Mouse (Mus musculus) cerebellum, adult 11-12 months (tissue): ENCODE measurements at regions not wholly inside any gene's neighbourhood (a gene's known extent, or its start where the extent isn't known, plus 50 kb on each side); places are given as distances from the start of the nearest gene placed in this dataset.
A peak's percentile ranks its signal among the peaks of the same experiment; 100 is the strongest.

Experiments
- DNase-seq: peaks from one replicate; pipeline ENCODE4 v3.0.0; 2022

DNA sequence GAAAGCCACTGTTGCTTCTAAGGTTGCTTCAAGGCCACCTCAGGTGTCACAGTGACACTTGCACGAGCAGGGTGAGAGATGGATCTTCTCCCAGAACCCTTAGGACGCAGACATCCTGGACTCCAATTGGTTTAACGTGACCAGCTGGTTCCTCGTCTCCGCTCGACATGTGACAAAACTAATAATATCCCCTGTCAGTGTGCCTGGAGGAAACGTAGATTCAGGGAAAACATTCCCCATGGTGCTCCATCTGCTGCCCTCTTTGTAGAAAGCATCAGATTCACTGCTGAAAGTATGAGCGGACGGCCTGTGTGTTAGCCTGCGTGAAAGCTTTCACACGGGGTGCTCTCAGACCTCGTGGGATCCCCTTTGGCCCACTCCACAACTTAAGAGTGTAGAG, 390.0 kb upstream of the Slc35b3 start:
- peak; percentile 93 for DNase-seq

GRCm38 (mm10) chr13:39347761-39348160, 387.1 kb upstream of the Slc35b3 start:
- peak; percentile 55 for DNase-seq

- DNase-seq = no peak
Observed at GRCm38 (mm10) chr13:39334874-39335273, 374.2 kb upstream of the Slc35b3 start.

- peak; percentile 25 for DNase-seq
Observed at GRCm38 (mm10) chr13:39329794-39330193, 369.1 kb upstream of the Slc35b3 start.

- DNase-seq = no peak
Observed at GRCm38 (mm10) chr13:39326176-39326575, 365.5 kb upstream of the Slc35b3 start.

GRCm38 (mm10) chr13:39321111-39321510, 360.4 kb upstream of the Slc35b3 start:
- DNase-seq = no peak

DNA sequence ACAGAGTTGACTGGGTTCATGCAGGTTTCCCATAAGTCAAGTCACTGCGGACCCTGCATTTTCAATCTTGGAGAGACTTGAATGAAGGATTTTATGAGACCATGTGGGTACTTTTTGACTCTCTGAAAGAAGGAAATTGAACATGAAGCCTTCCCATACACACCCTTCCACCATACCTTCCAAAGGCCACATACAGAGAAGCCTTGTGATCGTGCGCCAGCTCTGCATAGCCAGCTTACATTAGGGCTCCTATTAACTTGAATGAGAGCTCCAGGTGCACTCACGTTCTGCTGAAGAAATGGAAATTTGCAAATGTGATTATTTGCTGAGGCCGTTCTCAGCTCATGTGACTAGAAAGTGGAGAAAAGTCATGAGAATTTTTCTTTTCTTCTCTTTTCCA, 349.1 kb upstream of the Slc35b3 start:
- no peak for DNase-seq

DNA sequence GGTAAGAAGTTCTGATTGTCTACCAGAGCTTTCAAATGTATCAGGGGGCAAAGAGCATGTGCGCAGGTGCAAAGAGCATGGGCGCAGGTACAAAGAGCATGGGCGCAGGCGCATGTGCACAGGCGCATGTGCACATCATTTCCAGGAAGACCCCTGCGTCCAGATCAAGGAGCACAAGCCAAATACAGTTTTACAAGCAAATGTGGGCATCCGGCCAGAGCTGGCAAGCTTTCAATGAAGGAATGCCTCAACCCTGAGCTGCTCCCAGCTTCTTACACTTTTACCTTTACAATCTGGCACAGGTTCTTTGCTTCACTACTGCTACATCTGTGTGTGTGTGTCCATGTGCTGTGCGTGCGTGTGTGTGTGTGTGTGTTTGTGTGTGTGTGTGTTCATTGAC, 347.2 kb upstream of the Slc35b3 start:
- no peak for DNase-seq

DNA sequence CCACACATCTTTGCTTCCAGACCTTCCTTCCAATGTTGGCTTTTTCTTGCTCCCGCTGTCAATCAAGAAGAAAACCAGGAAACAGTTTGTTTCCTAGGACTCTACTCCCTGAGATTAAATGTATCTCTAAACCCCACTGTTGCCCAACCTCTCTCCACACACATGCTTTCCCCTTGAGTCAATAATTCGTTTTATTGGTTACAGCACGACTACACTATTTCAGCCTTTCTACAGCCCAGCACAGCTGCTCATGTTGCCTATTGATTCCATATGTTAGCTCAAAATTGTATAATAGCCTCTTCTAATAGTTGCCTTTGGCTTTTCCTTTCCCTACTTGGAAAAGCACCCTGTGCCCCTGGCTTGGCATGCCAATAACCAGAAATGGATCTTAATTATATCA, 346.2 kb upstream of the Slc35b3 start:
- DNase-seq = no peak

- DNase-seq = no peak
Observed at GRCm38 (mm10) chr13:39297129-39297528, 336.5 kb upstream of the Slc35b3 start.

DNA sequence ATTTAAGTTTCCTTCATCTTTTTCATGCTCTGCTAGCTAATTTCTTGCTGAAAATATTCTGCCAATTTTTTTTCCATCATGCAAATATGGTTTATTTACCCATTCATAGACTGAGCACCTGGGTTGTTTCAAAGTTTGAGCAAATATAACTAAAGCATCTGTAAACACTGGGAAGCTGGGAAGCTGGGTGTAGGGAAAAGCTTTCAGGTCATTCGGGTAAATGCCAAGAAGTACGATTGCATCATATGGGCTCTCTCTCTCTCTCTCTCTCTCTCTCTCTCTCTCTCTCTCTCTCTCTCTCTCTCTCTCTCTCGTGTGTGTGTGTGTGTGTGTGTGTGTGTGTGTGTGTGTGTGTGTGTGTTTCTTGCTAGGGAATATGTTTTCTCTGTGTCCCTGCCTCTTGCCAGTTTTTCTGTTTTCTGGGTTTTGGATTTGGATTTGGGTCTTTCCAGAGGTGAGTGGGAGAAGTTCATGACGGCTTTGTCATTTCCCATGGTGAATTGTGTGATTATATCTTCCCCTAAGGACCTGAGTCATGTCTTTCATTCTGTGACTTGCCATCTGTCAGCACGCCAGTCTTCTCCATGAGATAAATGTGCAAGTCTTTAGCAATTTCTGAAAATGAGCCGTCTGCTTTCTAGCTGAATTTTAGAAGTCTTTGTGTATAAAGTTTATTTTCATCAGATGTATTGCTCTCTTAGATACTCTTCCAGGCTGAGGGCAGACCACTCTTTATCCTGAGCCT, 329.7 kb upstream of the Slc35b3 start:
- DNase-seq = no peak

DNA sequence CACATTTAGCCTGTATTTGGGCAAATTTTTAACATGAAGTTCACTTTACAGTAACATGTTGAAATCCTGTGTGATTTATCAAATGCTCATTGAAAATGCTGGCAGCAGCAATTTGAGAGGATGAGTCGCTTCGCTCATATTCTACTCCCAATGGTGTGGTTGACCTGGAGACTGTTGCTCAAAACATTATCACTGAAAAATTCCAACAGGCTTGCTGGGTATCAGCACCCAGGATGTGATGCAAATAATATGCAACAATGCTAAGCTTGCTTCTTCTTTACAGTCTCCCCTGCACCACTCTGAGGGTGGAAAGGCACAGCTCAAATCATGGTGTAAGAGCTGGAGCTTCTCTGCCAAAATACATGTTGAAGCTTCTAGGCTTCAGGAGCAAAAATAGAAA, 321.6 kb upstream of the Slc35b3 start:
- DNase-seq = no peak

DNA sequence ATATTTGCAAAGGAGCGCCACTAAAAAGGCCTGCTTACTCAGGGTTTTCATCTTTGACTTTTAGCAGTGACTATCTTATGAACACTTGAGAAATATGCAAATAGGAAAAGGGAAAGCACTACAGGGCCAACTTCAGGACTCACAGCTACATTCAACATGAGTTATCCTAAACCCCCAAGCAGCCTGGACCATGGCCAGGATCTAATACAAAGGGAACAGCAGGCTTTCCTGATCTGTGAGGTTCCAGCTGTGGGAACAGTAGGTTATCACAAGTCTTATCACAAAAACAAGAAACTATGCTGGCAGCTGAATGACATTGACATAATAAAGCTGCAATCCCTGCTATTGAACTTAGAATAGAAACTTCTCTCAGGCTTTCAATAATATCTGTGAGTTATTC, 317.4 kb upstream of the Slc35b3 start:
- DNase-seq = no peak

DNA sequence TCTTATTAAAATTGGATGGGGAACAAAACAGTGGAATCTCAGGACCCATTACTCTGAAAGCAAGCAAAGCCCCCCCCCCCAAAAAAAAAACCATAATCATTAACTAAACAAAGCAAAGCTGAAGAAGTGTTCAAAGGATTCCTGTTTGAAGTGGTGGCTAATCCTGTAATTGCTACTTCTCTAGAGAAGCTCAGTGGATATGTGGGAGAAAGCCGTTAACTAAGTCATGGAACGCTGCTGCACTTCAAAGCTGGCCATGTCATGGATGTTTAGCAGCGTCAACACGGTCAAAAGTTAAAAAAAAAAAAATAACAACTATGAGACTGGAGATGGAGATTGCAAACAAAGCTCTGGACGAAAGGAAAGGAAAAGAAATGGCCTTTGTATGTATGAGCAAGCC, 305.3 kb upstream of the Slc35b3 start:
- DNase-seq = no peak

GRCm38 (mm10) chr13:39256708-39257107, 296.0 kb upstream of the Slc35b3 start:
- no peak for DNase-seq

GRCm38 (mm10) chr13:39255338-39255737, 294.7 kb upstream of the Slc35b3 start:
- no peak for DNase-seq

DNA sequence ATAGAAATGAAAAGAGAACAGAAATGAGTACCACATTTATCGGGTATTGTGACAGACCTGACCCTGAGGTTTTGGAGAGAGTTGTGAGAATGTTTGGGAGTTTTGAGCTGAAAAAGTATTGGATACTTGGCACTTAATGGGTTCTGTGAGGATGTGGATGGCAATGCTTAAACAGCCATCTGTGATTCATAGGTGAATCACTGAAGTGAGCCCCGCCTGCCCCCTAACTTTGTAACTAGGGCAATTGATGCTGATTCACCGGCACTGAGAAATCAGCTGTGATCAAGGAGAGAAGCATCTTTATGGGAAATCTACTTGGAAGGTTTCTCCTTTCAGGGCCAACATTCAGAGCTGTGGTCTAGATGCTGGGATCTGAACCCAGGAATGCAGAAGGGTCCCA, 291.9 kb upstream of the Slc35b3 start:
- no peak for DNase-seq

- DNase-seq = no peak
Observed at GRCm38 (mm10) chr13:39250096-39250495, 289.4 kb upstream of the Slc35b3 start.

DNA sequence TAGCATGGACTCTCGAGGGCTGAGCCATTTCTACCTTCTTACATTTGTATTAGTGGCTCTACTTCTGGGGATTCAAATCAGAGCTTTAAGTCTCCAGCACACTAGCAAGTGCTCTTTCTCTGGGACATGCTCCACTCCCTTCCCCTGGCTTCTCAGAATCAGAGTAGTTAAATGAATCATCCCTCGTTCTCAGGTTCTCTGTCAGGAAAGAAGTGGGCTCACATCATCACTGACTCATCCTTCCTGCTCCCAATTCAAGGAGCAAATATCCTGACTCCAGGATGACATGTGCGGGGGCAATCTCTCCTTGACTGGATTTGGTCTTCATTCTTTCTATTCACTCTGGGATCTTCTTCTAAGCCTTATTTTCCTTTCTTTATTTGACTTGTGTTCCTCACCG, 266.2 kb upstream of the Slc35b3 start:
- DNase-seq = no peak

DNA sequence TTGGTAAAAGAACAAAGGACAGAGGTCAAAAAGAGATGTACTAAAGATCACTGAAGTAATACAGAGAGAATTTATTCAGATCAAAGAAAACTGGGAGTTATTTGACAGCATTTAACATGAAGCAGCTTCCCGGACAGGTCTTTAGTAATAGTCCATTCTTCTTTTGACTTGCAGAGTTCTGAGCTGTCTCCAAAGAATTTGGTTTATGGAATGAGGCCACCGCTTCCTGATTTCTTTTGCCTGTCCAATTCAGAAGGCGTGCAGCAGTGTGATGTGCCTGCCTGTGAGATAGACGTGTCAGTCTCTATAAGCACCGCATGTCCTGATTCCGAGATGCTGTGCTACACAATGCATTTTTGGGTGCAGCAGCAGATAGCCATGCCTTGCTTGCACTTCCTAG, 265.0 kb upstream of the Slc35b3 start:
- DNase-seq = no peak

DNA sequence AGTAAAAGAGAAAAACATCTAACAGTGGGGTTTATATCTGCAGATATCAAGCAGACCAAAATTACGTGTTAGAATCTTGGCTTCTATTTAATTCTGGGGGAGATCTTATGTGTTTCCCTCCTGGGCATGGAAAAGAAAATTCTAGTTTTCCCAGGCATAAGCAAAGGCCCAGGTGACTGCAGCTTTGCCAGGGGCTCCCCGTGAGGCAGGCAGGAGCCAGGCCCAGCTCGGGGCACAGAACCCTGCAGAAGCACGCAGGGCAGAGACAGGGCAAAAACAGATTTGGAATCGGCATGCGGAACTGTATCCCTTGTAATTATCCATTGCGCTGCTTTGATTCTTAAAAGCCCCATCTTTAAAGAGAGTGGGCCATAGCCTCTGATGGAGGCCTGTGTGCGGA, 250.4 kb upstream of the Slc35b3 start:
- DNase-seq = peak; percentile 2

- DNase-seq = peak; percentile 20
Observed at GRCm38 (mm10) chr13:39183715-39184179, 223.1 kb upstream of the Slc35b3 start.

DNA sequence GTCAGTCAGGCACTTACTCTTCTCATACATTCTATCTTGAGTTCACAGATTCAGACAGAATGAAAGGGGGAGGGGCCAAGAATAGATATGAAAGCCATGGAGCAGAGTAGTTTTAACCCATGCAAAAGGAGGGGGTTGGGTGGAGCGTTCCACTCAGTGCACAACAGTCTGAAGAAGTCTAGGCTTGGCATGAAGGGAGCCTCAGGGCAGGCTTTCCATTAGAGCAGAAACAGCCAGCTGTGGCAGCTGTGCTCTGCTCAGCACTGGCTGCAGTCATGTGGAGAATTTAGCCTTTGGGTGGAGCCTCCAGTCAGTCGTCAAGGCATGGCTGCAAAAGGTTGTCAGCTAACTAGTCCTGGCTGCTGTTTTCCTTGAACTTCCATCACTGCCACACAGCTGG, 201.3 kb upstream of the Slc35b3 start:
- DNase-seq = no peak

- DNase-seq = no peak
Observed at GRCm38 (mm10) chr13:39127942-39128341, 167.3 kb upstream of the Slc35b3 start.

DNA sequence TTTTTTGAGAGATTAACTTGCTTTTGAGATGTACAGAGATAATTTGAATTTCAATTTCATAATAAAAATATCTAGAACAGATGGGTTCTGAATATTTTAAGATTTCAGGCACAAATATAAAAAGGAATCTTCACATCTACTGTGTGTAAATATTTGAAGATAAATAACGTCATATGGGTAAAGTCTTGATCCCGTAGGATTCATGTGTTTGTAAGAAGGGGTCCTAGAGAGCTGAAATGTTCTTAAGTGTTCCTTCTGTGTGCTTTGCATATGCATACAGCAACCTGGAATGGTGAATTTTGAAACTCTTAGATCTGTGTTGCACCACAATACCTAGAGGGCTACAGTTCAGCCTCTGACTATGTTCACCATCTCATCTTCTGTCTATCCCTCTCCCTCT, 131.4 kb upstream of the Slc35b3 start:
- DNase-seq = no peak
